Mouse (Mus musculus) liver, embryonic 12.5 days (tissue): ENCODE results near the gene Il1f9. TPM values are rescaled to one million over a fixed set of nuclear protein-coding genes. Genes with fewer than 3 reads are reported as not detected.
"Not testable (repeated sequence)": the region's sequence is repeated elsewhere in the genome, so short reads cannot be mapped to it uniquely, and the experiment has no call there.

Experiments used
- ATAC-seq: fragments of 200-750 bp; cut with Nextera tagmentation; 2 replicates; pipeline ENCODE4 v1.8.0; 2017; ENCODE audit warnings: moderate number of reproducible peaks, mild to moderate bottlenecking, moderate library complexity
- H3K27ac ChIP-seq: fragments of 300-500 bp; sonication (generic); 2 replicates; pipeline ENCODE4 v1.5.1; 2016; ENCODE audit warnings: mild to moderate bottlenecking
- H3K27me3 ChIP-seq: fragments of 300-500 bp; sonication (generic); replicated peaks from 2 replicates; pipeline ENCODE4 v1.6.1; 2016; ENCODE audit warnings: mild to moderate bottlenecking, moderate library complexity
- H3K36me3 ChIP-seq: fragments of 300-500 bp; sonication (generic); 2 replicates; pipeline ENCODE4 v1.6.1; 2016; ENCODE audit warnings: mild to moderate bottlenecking, moderate library complexity
- H3K4me1 ChIP-seq: fragments of 300-500 bp; sonication (generic); 2 replicates; pipeline ENCODE4 v1.6.1; 2016
- H3K4me2 ChIP-seq: fragments of 300-500 bp; sonication (generic); 2 replicates; pipeline ENCODE4 v1.6.1; 2016; ENCODE audit warnings: mild to moderate bottlenecking, moderate library complexity
- H3K4me3 ChIP-seq: fragments of 300-500 bp; sonication (generic); 2 replicates; pipeline ENCODE4 v1.5.1; 2016; ENCODE audit warnings: mild to moderate bottlenecking, moderate library complexity
- H3K9ac ChIP-seq: fragments of 300-500 bp; sonication (generic); 2 replicates; pipeline ENCODE4 v1.6.1; 2016; ENCODE audit warnings: mild to moderate bottlenecking, moderate library complexity
- H3K9me3 ChIP-seq: fragments of 300-500 bp; sonication (generic); replicated peaks from 2 replicates; pipeline ENCODE4 v1.6.1; 2016; ENCODE audit warnings: mild to moderate bottlenecking, moderate library complexity
- WGBS: fragments of 180-500 bp; shearing (Covaris S2); methylation state at CpG from one replicate; pipeline ENCODE4 v1.1.7; 2016; ENCODE audit not compliant: insufficient replicate concordance; 5-methylcytosine and 5-hydroxymethylcytosine counted together
- polyA plus RNA-seq: library from polyadenylated mRNA; unstranded; fragments of >200 nt; fragmentation: Nextera tagmentation; extraction: Ambion mirVana; gene quantifications from 2 replicates; pipeline ENCODE4 v1.2.1, GENCODE M21; 2016

Il1f9 gene
- polyA plus RNA-seq: not detected in 2 replicates

- no peaks in the 10 kb centered on the region for H3K36me3 ChIP-seq
- H3K4me1 ChIP-seq: no peaks in the 10 kb centered on the region
- H3K4me2 ChIP-seq: no peak within 1 kb of the TSS
- no peak within 1 kb of the TSS for H3K9ac ChIP-seq
- no peak for ATAC-seq
- H3K27ac ChIP-seq: no peak within 1 kb of the TSS
- H3K4me3 ChIP-seq: no peak within 1 kb of the TSS
- 95% methylated on average over 1 of the region's 1 CpGs for WGBS
- H3K9me3 ChIP-seq: no peaks in the 10 kb centered on the region
- no peaks in the 10 kb centered on the region for H3K27me3 ChIP-seq
Measured at GRCm38 (mm10) chr2:24186176-24186575, at the start of gene Il1f9. TSS of gene Il1f9 (plus strand) at chr2:24186476.

GRCm38 (mm10) chr2:24152861-24153260, 33.4 kb upstream of the Il1f9 start, which contains the start of gene Il1f8:
TSS of gene Il1f8 (plus strand) at chr2:24153161.
- H3K9ac ChIP-seq: no peak within 1 kb of the TSS
- no peaks in the 10 kb centered on the region for H3K36me3 ChIP-seq
- H3K27ac ChIP-seq: no peak within 1 kb of the TSS
- H3K27me3 ChIP-seq: no peaks in the 10 kb centered on the region
- no peak within 1 kb of the TSS for H3K4me2 ChIP-seq
- no peaks in the 10 kb centered on the region for H3K9me3 ChIP-seq
- no peak for ATAC-seq
- WGBS: 55% methylated on average over 2 of the region's 2 CpGs
- H3K4me3 ChIP-seq: no peak within 1 kb of the TSS
- no peaks in the 10 kb centered on the region for H3K4me1 ChIP-seq

GRCm38 (mm10) chr2:24181683-24182331, 4.5 kb upstream of the Il1f9 start:
- H3K4me3 ChIP-seq, H3K36me3 ChIP-seq, H3K9me3 ChIP-seq, H3K4me1 ChIP-seq, H3K27ac ChIP-seq, H3K9ac ChIP-seq, H3K4me2 ChIP-seq, H3K27me3 ChIP-seq, ATAC-seq: not testable (repeated sequence)
- 9% methylated on average over 14 of the region's 14 CpGs for WGBS

GRCm38 (mm10) chr2:24182423-24183147, 3.7 kb upstream of the Il1f9 start:
- not testable (repeated sequence) for ATAC-seq, H3K4me2 ChIP-seq, H3K9ac ChIP-seq, H3K36me3 ChIP-seq, H3K27ac ChIP-seq, H3K4me3 ChIP-seq, H3K27me3 ChIP-seq, H3K4me1 ChIP-seq, H3K9me3 ChIP-seq
- WGBS: 52% methylated on average over 13 of the region's 13 CpGs

- H3K27ac ChIP-seq, ATAC-seq, H3K4me3 ChIP-seq, H3K36me3 ChIP-seq, H3K9me3 ChIP-seq, H3K9ac ChIP-seq, H3K4me2 ChIP-seq, H3K4me1 ChIP-seq, H3K27me3 ChIP-seq: not testable (repeated sequence)
Measured at GRCm38 (mm10) chr2:24184092-24184491, 2.2 kb upstream of the Il1f9 start.

GRCm38 (mm10) chr2:24187585-24187984, 1.3 kb downstream of the Il1f9 start:
- 49% methylated on average over 6 of the region's 6 CpGs for WGBS
- ATAC-seq: no peak
- H3K4me2 ChIP-seq: no peak overlapping the region
- H3K4me3 ChIP-seq: no peak overlapping the region
- H3K27ac ChIP-seq: no peak overlapping the region
- no peaks in the 10 kb centered on the region for H3K27me3 ChIP-seq
- H3K36me3 ChIP-seq: no peaks in the 10 kb centered on the region
- H3K4me1 ChIP-seq: no peaks in the 10 kb centered on the region
- H3K9me3 ChIP-seq: no peaks in the 10 kb centered on the region
- no peak overlapping the region for H3K9ac ChIP-seq

GRCm38 (mm10) chr2:24188189-24188588, 1.9 kb downstream of the Il1f9 start:
- H3K4me3 ChIP-seq: no peak overlapping the region
- ATAC-seq: no peak
- H3K9ac ChIP-seq: no peak overlapping the region
- H3K4me2 ChIP-seq: no peak overlapping the region
- no peak overlapping the region for H3K27ac ChIP-seq
- no peaks in the 10 kb centered on the region for H3K27me3 ChIP-seq
- H3K9me3 ChIP-seq: no peaks in the 10 kb centered on the region
- no peaks in the 10 kb centered on the region for H3K4me1 ChIP-seq
- WGBS: 45% methylated on average over 1 of the region's 1 CpGs
- H3K36me3 ChIP-seq: no peaks in the 10 kb centered on the region

GRCm38 (mm10) chr2:24215118-24215517, 28.8 kb downstream of the Il1f9 start, which contains the start of gene Il1f6:
TSS of gene Il1f6 (plus strand) at chr2:24215418.
- H3K27me3 ChIP-seq: no peaks in the 10 kb centered on the region
- H3K36me3 ChIP-seq: no peaks in the 10 kb centered on the region
- WGBS: 65% methylated on average over 2 of the region's 2 CpGs
- H3K4me1 ChIP-seq: no peaks in the 10 kb centered on the region
- no peak for ATAC-seq
- H3K9me3 ChIP-seq: no peaks in the 10 kb centered on the region
- H3K4me2 ChIP-seq: no peak within 1 kb of the TSS
- no peak within 1 kb of the TSS for H3K4me3 ChIP-seq
- H3K27ac ChIP-seq: no peak within 1 kb of the TSS
- no peak within 1 kb of the TSS for H3K9ac ChIP-seq

GRCm38 (mm10) chr2:24227191-24227590, 40.9 kb downstream of the Il1f9 start:
- H3K4me2 ChIP-seq: no peak overlapping the region
- WGBS: 47% methylated on average over 2 of the region's 2 CpGs
- H3K9ac ChIP-seq: no peak overlapping the region
- ATAC-seq: no peak
- no peaks in the 10 kb centered on the region for H3K4me1 ChIP-seq
- no peaks in the 10 kb centered on the region for H3K27me3 ChIP-seq
- no peak overlapping the region for H3K27ac ChIP-seq
- H3K9me3 ChIP-seq: 0 out of 2 replicates have a peak, but pooled peaks cover under 1% of the 10 kb centered on the region
- H3K4me3 ChIP-seq: no peak overlapping the region
- H3K36me3 ChIP-seq: no peaks in the 10 kb centered on the region

Other genes starting within 250 kb of the Il1f9 start
- 0.18 and 0.74 TPM in 2 replicates for gene Hnmt, start 137.1 kb upstream of the Il1f9 start, polyA plus RNA-seq
- gene Tbpl2, start 89.9 kb upstream of the Il1f9 start, polyA plus RNA-seq: not detected in 2 replicates
- gene Il1f8, start 33.3 kb upstream of the Il1f9 start, polyA plus RNA-seq: not detected in 2 replicates
- not detected in 2 replicates for gene Il1f6, start 28.9 kb downstream of the Il1f9 start, polyA plus RNA-seq
- not detected in 2 replicates for gene Il1f5, start 90.5 kb downstream of the Il1f9 start, polyA plus RNA-seq
- gene Il1f10, start 104.7 kb downstream of the Il1f9 start, polyA plus RNA-seq: not detected in 2 replicates
- gene Il1rn, start 150.4 kb downstream of the Il1f9 start, polyA plus RNA-seq: 0.54 and 1.0 TPM in 2 replicates
- 13.1 and 13.2 TPM in 2 replicates for gene Psd4, start 181.1 kb downstream of the Il1f9 start, polyA plus RNA-seq